ENCODE assay signal across 8 mouse cellular contexts in genomic region chr1:64120811-64121515, GRCm38 (mm10). TPM values are rescaled to one million over a fixed set of nuclear protein-coding genes. Genes with fewer than 3 reads are reported as not detected.
DNase-seq lines count a peak whose midpoint lies in the region; ATAC-seq and TF ChIP-seq lines count a peak whose summit lies in the region.

No protein-coding gene starts in this region.

- H3K27ac ChIP-seq in ES-E14 (ENCODE audit: insufficient read depth, low read depth, low read length, poor library complexity, severe bottlenecking): peak overlapping the region; percentile 72

- DNase-seq in ES-E14 (ENCODE audit: low read depth, low spot score): no peak
- DNase-seq in cerebellum, adult 11-12 months: peak; percentile 83
- DNase-seq in frontal cortex, postnatal 14 days (ENCODE audit: low spot score in 2 of 2): peak; percentile 39 to 57
- DNase-seq in hindlimb bud, embryonic 11.5 days (ENCODE audit: extremely low spot score, low read depth, low spot score): peak; percentile 30
- DNase-seq in left cerebral cortex, adult 8-10 months (ENCODE audit: low spot score in 2 of 2): peak; percentile 59 to 61
- peak; percentile 56 for DNase-seq in lung, postnatal 36 days
- DNase-seq in right cerebral cortex, postnatal 36 days (ENCODE audit: low spot score in 2 of 2): peak; percentile 50 to 63

- no peaks in the 10 kb centered on the region for H3K36me3 ChIP-seq in ES-E14 (ENCODE audit: control insufficient read depth, insufficient read depth, low read length, poor library complexity, severe bottlenecking)

- peak overlapping the region; percentile 94 for H3K9ac ChIP-seq in ES-E14 (ENCODE audit: insufficient read depth, low read depth, low read length, poor library complexity, severe bottlenecking)

- in situ Hi-C loops in ES-E14 (cut with MboI; ENCODE audit: low sequenced_read_pairs in 2 of 2, unreplicated experiment in 2 of 2): no loop called here

- no peaks in the 10 kb centered on the region for H3K9me3 ChIP-seq in ES-E14 (ENCODE audit: control insufficient read depth, insufficient read depth, low read depth, low read length)

- H3K4me1 ChIP-seq in ES-E14 (ENCODE audit: control insufficient read depth in 2 of 2, insufficient read depth in 2 of 2, low read length in 2 of 2, poor library complexity in 1 of 2): no peaks in the 10 kb centered on the region; a peak in 2 of 4 replicates

- peak overlapping the region; percentile 91 to 95 for H3K4me3 ChIP-seq in ES-E14 (ENCODE audit: insufficient read depth in 1 of 2, low read depth in 1 of 2, low read length in 2 of 2, poor library complexity in 1 of 2, severe bottlenecking in 1 of 2)

- ATAC-seq in activated CD4-positive, CD25-positive, alpha-beta regulatory T cell, adult 4 months: no peak

TF ChIP-seq in ES-E14, 5 proteins besides CTCF, POLR2A, EP300 and RAD21:
- TF ChIP-seq CHD2 (IDR thresholded peaks at IDR 0.05; ENCODE audit: low read depth, low read length) (peak; percentile 24; the same call in 1 of the 2 replicates), ZC3H11A (IDR thresholded peaks at IDR 0.05; ENCODE audit: borderline replicate concordance, low read depth, low read length) (0 out of 2 replicates have a peak, but pooled peaks have one; percentile 11), MAFK (IDR thresholded peaks at IDR 0.05; ENCODE audit: insufficient read depth, low read depth, low read length) (no peak)

RNA-seq across cellular contexts. Expression of gene Klf7, which starts 1.1 kb away (rescaled TPM):
- total RNA-seq in ES-E14 (2012; rRNA removed): 10.8 and 14.7 TPM in 2 replicates
- total RNA-seq in left cerebral cortex, adult 8-10 months (2022): 10 to 100 TPM; 38.9 to 48.5 (median 42.0) TPM
- polyA plus RNA-seq in activated CD4-positive, CD25-positive, alpha-beta regulatory T cell, adult 4 months (2017; shearing (Covaris generic)): 10 to 100 TPM; 18.6 to 19.1 TPM
